Mouse (Mus musculus): Measurements from ENCODE around the gene Ptger1. TPM values are rescaled to one million over a fixed set of nuclear protein-coding genes. Genes with fewer than 3 reads are reported as not detected.

The Ptger1 gene
- total and polyA plus RNA-seq, 3 experiments, result 3.3 to 7.6 TPM; not detected in 1

DNA sequence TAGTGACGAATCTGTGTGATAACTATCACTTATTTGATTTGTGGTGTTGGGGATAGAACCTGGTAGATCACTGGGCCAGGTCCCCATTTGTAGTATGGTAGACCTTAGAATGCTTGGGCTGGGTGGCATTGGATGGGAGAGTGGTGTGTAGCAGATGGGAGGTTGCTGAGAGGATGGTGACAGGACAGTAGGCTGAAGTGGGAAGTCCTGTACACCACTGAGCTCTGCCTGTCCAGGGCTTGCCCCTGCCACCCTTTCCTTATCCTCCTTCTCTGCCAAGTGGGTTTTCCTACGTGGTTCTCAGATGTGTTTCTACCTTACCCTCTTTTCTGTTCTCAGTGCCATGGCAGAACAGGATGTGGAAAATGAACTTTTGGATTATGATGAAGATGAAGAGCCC, 52.6 kb downstream of the Ptger1 start:
- no peak for TF ChIP-seq MYC (IDR thresholded peaks at IDR 0.05; ENCODE audit: low read depth, low read length)
- TF ChIP-seq ELF1 (IDR thresholded peaks at IDR 0.05; ENCODE audit: low read depth, low read length), result no peak
- no peak for TF ChIP-seq UBTF (IDR thresholded peaks at IDR 0.05; ENCODE audit: low read depth, low read length)
- H3K36me3 ChIP-seq (replicated peaks in 1 of 2; ENCODE audit: control insufficient read depth in 1 of 2, insufficient read depth in 1 of 2, low read length in 1 of 2), result peaks cover 51 to 66% of the 10 kb centered on the region in 2 experiments
- no peak overlapping the region for H3K27ac ChIP-seq (ENCODE audit: insufficient read depth, low read depth)
- H3K4me2 ChIP-seq (ENCODE audit: insufficient read depth, low read depth, poor library complexity, severe bottlenecking), result no peak overlapping the region
- no peaks in the 10 kb centered on the region for H3K9me3 ChIP-seq (replicated peaks; ENCODE audit: low read length)
- dilution Hi-C loops (cut with MboI; ENCODE audit: extremely low pct_ligation_motif_present, extremely low pct_unique_long_range_greater_than_20kb, low sequenced_read_pairs) (no loop called here), in situ Hi-C loops (cut with MboI; ENCODE audit: low pct_ligation_motif_present, low pct_unique_long_range_greater_than_20kb, low sequenced_read_pairs) (no loop called here)
- no peak overlapping the region for H3K4me3 ChIP-seq (replicated peaks in 1 of 3; ENCODE audit: low read depth in 2 of 3, low read length in 2 of 3, poor library complexity in 1 of 3)
- DNase-seq (ENCODE audit: extremely low read depth), result no peak
- no peak overlapping the region for H3K9ac ChIP-seq (ENCODE audit: insufficient read depth, low read depth)
- H3K27me3 ChIP-seq (replicated peaks), result no peaks in the 10 kb centered on the region
- peaks cover 10 to 36% of the 10 kb centered on the region in 2 experiments for H3K4me1 ChIP-seq (ENCODE audit: control insufficient read depth in 1 of 2, insufficient read depth in 2 of 2)
- peaks cover 50% of the 10 kb centered on the region for H3K79me2 ChIP-seq (replicated peaks; ENCODE audit: control insufficient read depth, extremely low read depth, insufficient read depth, poor library complexity, severe bottlenecking)

- peaks cover 57 to 73% of the 10 kb centered on the region in 2 experiments for H3K36me3 ChIP-seq (replicated peaks in 1 of 2; ENCODE audit: control insufficient read depth in 1 of 2, insufficient read depth in 1 of 2, low read length in 1 of 2)
- no peak overlapping the region for H3K4me3 ChIP-seq (replicated peaks in 1 of 3; ENCODE audit: low read depth in 2 of 3, low read length in 2 of 3, poor library complexity in 1 of 3)
- dilution Hi-C loops (cut with MboI; ENCODE audit: extremely low pct_ligation_motif_present, extremely low pct_unique_long_range_greater_than_20kb, low sequenced_read_pairs), result no loop called here
- in situ Hi-C loops (cut with MboI; ENCODE audit: low pct_ligation_motif_present, low pct_unique_long_range_greater_than_20kb, low sequenced_read_pairs), result loop anchor here (10.0 kb wide), 1 partner anchor 65 kb away; no protein-coding TSS in a partner anchor
- H3K4me1 ChIP-seq (ENCODE audit: control insufficient read depth in 1 of 2, insufficient read depth in 2 of 2), result peaks cover 12 to 37% of the 10 kb centered on the region in 2 experiments
- no peak overlapping the region for H3K9ac ChIP-seq (ENCODE audit: insufficient read depth, low read depth)
- TF ChIP-seq ZKSCAN1 (IDR thresholded peaks at IDR 0.05; ENCODE audit: borderline replicate concordance, low read depth, low read length), result no peak
- no peak for TF ChIP-seq TCF12 (IDR thresholded peaks at IDR 0.05; ENCODE audit: low read depth, low read length)
- no peak for TF ChIP-seq MAX (IDR thresholded peaks at IDR 0.05; ENCODE audit: low read length)
- TF ChIP-seq HCFC1 (IDR thresholded peaks at IDR 0.05; ENCODE audit: low read depth, low read length), result no peak
- no peak for TF ChIP-seq RCOR1 (conservative IDR thresholded peaks at IDR 0.05; ENCODE audit: low read depth, low read length)
- TF ChIP-seq KAT2A (IDR thresholded peaks at IDR 0.05; ENCODE audit: insufficient replicate concordance, low read length), result no peak
- no peak for TF ChIP-seq ETS1 (conservative IDR thresholded peaks at IDR 0.05; ENCODE audit: low read depth, low read length)
- TF ChIP-seq USF2 (conservative IDR thresholded peaks at IDR 0.05; ENCODE audit: low read depth, low read length), result no peak
- no peak for TF ChIP-seq NELFE (IDR thresholded peaks at IDR 0.05; ENCODE audit: low read depth, low read length)
- no peak for TF ChIP-seq SMC3 (IDR thresholded peaks at IDR 0.05; ENCODE audit: low read depth, low read length)
- TF ChIP-seq ZNF384 (IDR thresholded peaks at IDR 0.05; ENCODE audit: low read depth, low read length), result no peak
- TF ChIP-seq ZC3H11A (IDR thresholded peaks at IDR 0.05; ENCODE audit: low read depth, low read length), result no peak
- no peak for TF ChIP-seq GABPA (IDR thresholded peaks at IDR 0.05; ENCODE audit: insufficient replicate concordance, low read depth, low read length)
- TF ChIP-seq CHD2 (IDR thresholded peaks at IDR 0.05; ENCODE audit: low read length), result no peak
- TF ChIP-seq MXI1 (IDR thresholded peaks at IDR 0.05; ENCODE audit: low read depth, low read length), result no peak
- TF ChIP-seq NRF1 (IDR thresholded peaks at IDR 0.05; ENCODE audit: low read depth, low read length), result no peak
- TF ChIP-seq MEF2A (IDR thresholded peaks at IDR 0.05; ENCODE audit: borderline replicate concordance, low read depth, low read length), result no peak
- peaks cover 50% of the 10 kb centered on the region for H3K79me2 ChIP-seq (replicated peaks; ENCODE audit: control insufficient read depth, extremely low read depth, insufficient read depth, poor library complexity, severe bottlenecking)
- DNase-seq (ENCODE audit: extremely low read depth), result no peak
- no peaks in the 10 kb centered on the region for H3K27me3 ChIP-seq (replicated peaks)
- H3K4me2 ChIP-seq (ENCODE audit: insufficient read depth, low read depth, poor library complexity, severe bottlenecking), result no peak overlapping the region
- H3K9me3 ChIP-seq (replicated peaks; ENCODE audit: low read length), result no peaks in the 10 kb centered on the region
- H3K27ac ChIP-seq (ENCODE audit: insufficient read depth, low read depth), result no peak overlapping the region
Measured at GRCm38 (mm10) chr8:83719693-83720092, 53.2 kb downstream of the Ptger1 start.

Data from CH12.LX (cell line).